15 mouse cellular contexts compared by ENCODE assay signal in genomic region chr16:24135841-24136240, GRCm38 (mm10).
DNase-seq lines count a peak whose midpoint lies in the region; ATAC-seq lines count a peak whose summit lies in the region.
"Had no signal": no experiment of that assay in that cellular context is flagged by ENCODE, and none has a peak within 500 bp of the region (broad histone marks: within the 10 kb centered on the region; RNA-seq: fewer than 3 reads in every experiment).

No protein-coding gene starts in this region.

- H3K4me3 ChIP-seq in heart, embryonic 11.5 days (ENCODE audit: low read depth, low read length), result no peak overlapping the region
- H3K4me3 ChIP-seq: forebrain, embryonic 15.5 days; kidney, embryonic 15.5 days; left cerebral cortex, adult 2 months; limb, embryonic 15.5 days had no signal

- no peak overlapping the region for H3K4me2 ChIP-seq in heart, embryonic 11.5 days
- H3K4me2 ChIP-seq: forebrain, embryonic 15.5 days; kidney, embryonic 15.5 days; limb, embryonic 15.5 days had no signal

- H3K4me1 ChIP-seq in heart, embryonic 11.5 days (ENCODE audit: control insufficient read depth, insufficient read depth, low read length), result peaks cover 5% of the 10 kb centered on the region; the same call in 1 of the 2 replicates
- H3K4me1 ChIP-seq: kidney, embryonic 15.5 days; limb, embryonic 15.5 days had no signal

- no peak overlapping the region for H3K9ac ChIP-seq in heart, embryonic 11.5 days (ENCODE audit: low read depth, low read length)
- H3K9ac ChIP-seq: forebrain, embryonic 15.5 days; kidney, embryonic 15.5 days; limb, embryonic 15.5 days had no signal

- 89% methylated on average over 5 of the region's 5 CpGs for WGBS in heart, embryonic 11.5 days (ENCODE audit: insufficient replicate concordance)

- H3K36me3 ChIP-seq in heart, embryonic 11.5 days (ENCODE audit: control insufficient read depth, insufficient read depth, low read length), result no peaks in the 10 kb centered on the region
- H3K36me3 ChIP-seq: forebrain, embryonic 15.5 days; kidney, embryonic 15.5 days; limb, embryonic 15.5 days had no signal

- H3K27me3 ChIP-seq in heart, embryonic 11.5 days (ENCODE audit: control insufficient read depth, insufficient read depth, low read length), result no peaks in the 10 kb centered on the region
- H3K27me3 ChIP-seq: forebrain, embryonic 15.5 days; kidney, embryonic 15.5 days; limb, embryonic 15.5 days; Patski had no signal

- DNase-seq in heart, adult 9 months (ENCODE audit: low spot score in 2 of 2), result peak; percentile 27 to 56
- DNase-seq in cerebellum, adult 11 months, result peak; percentile 64
- DNase-seq in cerebellum, postnatal 25 days, result peak; percentile 68 to 78
- no peak for DNase-seq in urinary bladder, adult 18-20 months (ENCODE audit: low spot score in 2 of 2)
- DNase-seq in adrenal gland, postnatal 4 days (ENCODE audit: low spot score in 2 of 2), result no peak
- DNase-seq in spleen, adult 12 weeks (ENCODE audit: low spot score), result no peak
- DNase-seq: lung, adult 18-20 months; midbrain, embryonic 14.5 days; right cerebral cortex, postnatal 14 days had no signal

- ATAC-seq in heart, embryonic 11.5 days (replicated peaks; ENCODE audit: insufficient number of reproducible peaks, low FRiP score, low TSS enrichment), result no peak
- ATAC-seq: forebrain, embryonic 15.5 days; Patski had no signal

- no peak overlapping the region for H3K27ac ChIP-seq in heart, embryonic 11.5 days (ENCODE audit: low read depth, low read length)
- H3K27ac ChIP-seq: forebrain, embryonic 15.5 days; kidney, embryonic 15.5 days; left cerebral cortex, adult 2 months; limb, embryonic 15.5 days had no signal

- no peaks in the 10 kb centered on the region for H3K9me3 ChIP-seq in heart, embryonic 11.5 days (replicated peaks; ENCODE audit: control insufficient read depth, low read length)
- H3K9me3 ChIP-seq: forebrain, embryonic 15.5 days; kidney, embryonic 15.5 days; limb, embryonic 15.5 days had no signal

Comparison
In these comparisons a context has a peak if more than half of its experiments do, and no peak if none do; other contexts are left out.
1. DNase-seq: peak in heart, adult 9 months (2 of 2), cerebellum, adult 11 months (single experiment) and cerebellum, postnatal 25 days (2 of 2); none in urinary bladder, adult 18-20 months (0 of 2), adrenal gland, postnatal 4 days (0 of 2) and spleen, adult 12 weeks (single experiment).